Mouse (Mus musculus) Patski (cell line): Measurements from ENCODE around the gene Prps1l1. TPM values are rescaled to one million over a fixed set of nuclear protein-coding genes. Genes with fewer than 3 reads are reported as not detected.

Experiments
- ATAC-seq: fragments of 100-300 bp; one replicate; pipeline ENCODE4 v1.8.0; 2021
- CTCF ChIA-PET: fragments of 350-600 bp; sonication (Branson Sonifier 250); formaldehyde crosslinking; loops from one replicate; lab custom pipeline; 2022; ENCODE audit warnings: inconsistent platforms; lab: Charles Lee
- POLR2A ChIA-PET: fragments of 350-600 bp; sonication (Branson Sonifier 250); formaldehyde crosslinking; loops from one replicate; lab custom pipeline; 2022; ENCODE audit warnings: antibody characterized with exemption, inconsistent platforms; lab: Charles Lee
- DNase-seq: peaks from one replicate; pipeline ENCODE4 v3.0.0-alpha.2; 2011; ENCODE audit warnings: low read depth, low spot score
- H3K27me3 ChIP-seq: fragments of 371-371 bp; one replicate; pipeline ENCODE4 v1.5.1; 2021
- CTCF ChIP-seq: fragments of 100-300 bp; IDR thresholded peaks from one replicate; pipeline ENCODE4 v1.5.1; 2021
- in situ Hi-C: fragments of 300-500 bp; cut with MboI; formaldehyde crosslinking; loops from 3 replicates; pipeline ENCODE4 v1.11.1; 2018; ENCODE audit warnings: low pct_unique_long_range_greater_than_20kb, mixed read lengths
- polyA plus RNA-seq: library from polyadenylated mRNA; unstranded; gene quantifications from one replicate; pipeline ENCODE4 v1.2.3, GENCODE M21; 2021

Gene Prps1l1
- not detected for polyA plus RNA-seq

GRCm38 (mm10) chr12:34984461-34984860 is at the start of gene Prps1l1:
TSS of gene Prps1l1 (plus strand) at chr12:34984761.
- peaks cover 21% of the 10 kb centered on the region for H3K27me3 ChIP-seq
- CTCF ChIA-PET, result interaction anchor here (1.3 kb wide), 1 partner anchor 15 kb away, joined by 3 read pairs; no protein-coding TSS in a partner anchor
- POLR2A ChIA-PET, result no interaction called here
- in situ Hi-C loops, result no loop called here
- no peak for ATAC-seq
- TF ChIP-seq CTCF, result no peak
- no peak for DNase-seq

- ChIA-PET CTCF (no interaction called here), POLR2A (no interaction called here)
- no peak for DNase-seq
- ATAC-seq, result no peak
- in situ Hi-C loops, result no loop called here
- H3K27me3 ChIP-seq, result peaks cover 17% of the 10 kb centered on the region
- no peak for TF ChIP-seq CTCF
Measured at GRCm38 (mm10) chr12:34937918-34938317, 46.6 kb upstream of the Prps1l1 start.

- no peak for TF ChIP-seq CTCF
- ATAC-seq (no peak), DNase-seq (no peak)
- ChIA-PET CTCF (no interaction called here), POLR2A (no interaction called here)
- in situ Hi-C loops, result no loop called here
- peaks cover 12% of the 10 kb centered on the region for H3K27me3 ChIP-seq
Measured at GRCm38 (mm10) chr12:34949066-34949706, 35.4 kb upstream of the Prps1l1 start.

- in situ Hi-C loops, result no loop called here
- ATAC-seq (no peak), DNase-seq (no peak)
- POLR2A ChIA-PET, result interaction anchor here (0.6 kb wide), 1 partner anchor 38 kb away, joined by 3 read pairs; no protein-coding TSS in a partner anchor
- no peak for TF ChIP-seq CTCF
- CTCF ChIA-PET, result interaction anchor here (1.5 kb wide), 1 partner anchor 9 kb away, joined by 3 read pairs; no protein-coding TSS in a partner anchor
- H3K27me3 ChIP-seq, result no peaks in the 10 kb centered on the region
Measured at GRCm38 (mm10) chr12:34975991-34976390, 8.6 kb upstream of the Prps1l1 start.

GRCm38 (mm10) chr12:34985865-34986264 is 1.3 kb downstream of the Prps1l1 start:
- ChIA-PET POLR2A (no interaction called here), CTCF (no interaction called here)
- no peak for TF ChIP-seq CTCF
- no peak for DNase-seq
- ATAC-seq, result no peak
- in situ Hi-C loops, result no loop called here
- H3K27me3 ChIP-seq, result peaks cover 21% of the 10 kb centered on the region

- ChIA-PET CTCF (no interaction called here), POLR2A (no interaction called here)
- in situ Hi-C loops, result no loop called here
- ATAC-seq (no peak), DNase-seq (no peak)
- peaks cover 4% of the 10 kb centered on the region for H3K27me3 ChIP-seq
- no peak for TF ChIP-seq CTCF
Measured at GRCm38 (mm10) chr12:34989537-34990200, 5.1 kb downstream of the Prps1l1 start.

- ATAC-seq (no peak), DNase-seq (peak; percentile 27)
- in situ Hi-C loops, result no loop called here
- ChIA-PET CTCF (no interaction called here), POLR2A (interaction anchor here (0.6 kb wide), 1 partner anchor 550 kb away, joined by 3 read pairs; no protein-coding TSS in a partner anchor)
- no peaks in the 10 kb centered on the region for H3K27me3 ChIP-seq
- no peak for TF ChIP-seq CTCF
Measured at GRCm38 (mm10) chr12:34990387-34990786, 5.8 kb downstream of the Prps1l1 start.

GRCm38 (mm10) chr12:34991900-34992299 is 7.3 kb downstream of the Prps1l1 start:
- TF ChIP-seq CTCF, result no peak
- H3K27me3 ChIP-seq, result no peaks in the 10 kb centered on the region
- in situ Hi-C loops, result no loop called here
- peak; percentile 48 for DNase-seq
- ATAC-seq, result peak; percentile 60
- ChIA-PET CTCF (no interaction called here), POLR2A (no interaction called here)

- in situ Hi-C loops, result no loop called here
Measured at GRCm38 (mm10) chr12:34997597-34998182, 13.1 kb downstream of the Prps1l1 start.

GRCm38 (mm10) chr12:34998778-34999467 is 14.4 kb downstream of the Prps1l1 start:
- POLR2A ChIA-PET, result no interaction called here
- no peak for TF ChIP-seq CTCF

More at GRCm38 (mm10) chr12:34997597-34998182, 13.1 kb downstream of the Prps1l1 start:
- peaks cover 5% of the 10 kb centered on the region for H3K27me3 ChIP-seq
- no peak for DNase-seq
- ChIA-PET CTCF (interaction anchor here (1.5 kb wide), 1 partner anchor 15 kb away, joined by 3 read pairs; no protein-coding TSS in a partner anchor), POLR2A (interaction anchor here (0.6 kb wide), 1 partner anchor 35 kb away, joined by 3 read pairs; no protein-coding TSS in a partner anchor)
- no peak for TF ChIP-seq CTCF
- ATAC-seq, result peak; percentile 71

More at GRCm38 (mm10) chr12:34998778-34999467, 14.4 kb downstream of the Prps1l1 start:
- in situ Hi-C loops, result no loop called here
- CTCF ChIA-PET, result interaction anchor here (0.8 kb wide), 1 partner anchor 14 kb away, joined by 3 read pairs; the partner anchor contains the start of gene Prps1l1
- DNase-seq (no peak), ATAC-seq (no peak)
- peaks cover 7% of the 10 kb centered on the region for H3K27me3 ChIP-seq
